In the genomic region with DNA sequence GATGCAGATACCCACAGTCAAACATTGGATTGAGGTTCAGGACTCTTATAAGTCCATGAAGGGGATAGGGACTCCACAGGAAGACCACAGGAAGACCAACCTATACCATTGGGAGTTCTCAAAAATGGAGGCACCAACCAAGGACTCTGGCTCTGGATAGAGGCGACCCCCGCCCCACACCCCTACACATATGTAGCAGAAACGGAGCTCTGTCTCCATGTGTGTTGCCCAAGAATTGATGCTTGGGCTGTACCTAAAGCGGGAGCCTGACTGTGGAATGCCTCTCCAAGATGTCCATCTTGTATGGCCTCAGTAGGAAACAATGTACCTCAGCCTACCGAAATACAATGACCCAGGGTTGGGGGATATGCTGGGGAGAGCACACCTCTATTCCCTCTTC, we compare ENCODE assay signal across 16 mouse cellular contexts.
"Had no signal": no experiment of that assay in that cellular context is flagged by ENCODE, and none has a peak within 500 bp of the region (broad histone marks: within the 10 kb centered on the region; RNA-seq: fewer than 3 reads in every experiment).

No protein-coding gene starts in this region.

- DNase-seq: retina, postnatal 1 day; right cerebral cortex, adult 18-20 months; right cerebral cortex, postnatal 14 days; right cerebral cortex, postnatal 25 days; right cerebral cortex, postnatal 4 days; spleen, adult 18-20 months; thymus, adult 18-20 months; thymus, adult 2 months; thymus, postnatal 14 days; thymus, postnatal 25 days; thymus, postnatal 36 days; thymus, postnatal 4 days had no signal

- H3K4me3 ChIP-seq: neural tube, embryonic 13.5 days; neural tube, embryonic 15.5 days; stomach, embryonic 15.5 days had no signal

- H3K4me1 ChIP-seq: neural tube, embryonic 13.5 days; neural tube, embryonic 15.5 days; stomach, embryonic 15.5 days had no signal

- H3K36me3 ChIP-seq: neural tube, embryonic 13.5 days; neural tube, embryonic 15.5 days; stomach, embryonic 15.5 days had no signal

- H3K9me3 ChIP-seq: neural tube, embryonic 13.5 days; neural tube, embryonic 15.5 days; stomach, embryonic 15.5 days had no signal

- H3K4me2 ChIP-seq: neural tube, embryonic 13.5 days; neural tube, embryonic 15.5 days; stomach, embryonic 15.5 days had no signal

- H3K27ac ChIP-seq: neural tube, embryonic 13.5 days; neural tube, embryonic 15.5 days; stomach, embryonic 15.5 days; stomach, postnatal 0 days had no signal

- H3K27me3 ChIP-seq: neural tube, embryonic 13.5 days; neural tube, embryonic 15.5 days; stomach, embryonic 15.5 days had no signal

- H3K9ac ChIP-seq: neural tube, embryonic 13.5 days; neural tube, embryonic 15.5 days; stomach, embryonic 15.5 days had no signal
